Mouse (Mus musculus) neural tube, embryonic 10.5 days (tissue): ENCODE measurements around the gene H2-M3.
A peak's percentile ranks its signal among the peaks of the same experiment; 100 is the strongest.
"Not testable (repeated sequence)": the region's sequence is repeated elsewhere in the genome, so short reads cannot be mapped to it uniquely, and the experiment has no call there.

ENCODE experiments used
- DNase-seq: peaks from one replicate; pipeline ENCODE4 v3.0.0-alpha.2; 2017; ENCODE audit warnings: low spot score; ENCODE audit errors: extremely low spot score

The H2-M3 gene

GRCm38 (mm10) chr17:37270058-37270701 is at the start of gene H2-M3:
Gene H2-M3, plus strand, starts transcription at chr17:37270220.
- DNase-seq: peak; percentile 87

- DNase-seq: no peak
Measured at GRCm38 (mm10) chr17:37221879-37222278, 48.1 kb upstream of the H2-M3 start.

GRCm38 (mm10) chr17:37237230-37237629 is 32.8 kb upstream of the H2-M3 start, which contains the start of gene Olfr97:
Gene Olfr97, minus strand, starts transcription at chr17:37237330.
- not testable (repeated sequence) for DNase-seq

GRCm38 (mm10) chr17:37242198-37242597 is 27.8 kb upstream of the H2-M3 start:
- DNase-seq: no peak

GRCm38 (mm10) chr17:37246715-37247114 is 23.3 kb upstream of the H2-M3 start:
- DNase-seq: no peak

- DNase-seq: no peak
Measured at GRCm38 (mm10) chr17:37249460-37249859, 20.6 kb upstream of the H2-M3 start.

- no peak for DNase-seq
Measured at GRCm38 (mm10) chr17:37250544-37250943, 19.5 kb upstream of the H2-M3 start.

GRCm38 (mm10) chr17:37263626-37264025 is 6.4 kb upstream of the H2-M3 start, which contains the start of gene Olfr98:
Gene Olfr98, minus strand, starts transcription at chr17:37263749.
- no peak for DNase-seq

GRCm38 (mm10) chr17:37270702-37271092 is 677 bp downstream of the H2-M3 start:
- DNase-seq: peak; percentile 14

- no peak for DNase-seq
Measured at GRCm38 (mm10) chr17:37275626-37276248, 5.7 kb downstream of the H2-M3 start.

GRCm38 (mm10) chr17:37276573-37276972 is 6.6 kb downstream of the H2-M3 start:
- DNase-seq: no peak

- DNase-seq: no peak
Measured at GRCm38 (mm10) chr17:37280331-37280730, 10.3 kb downstream of the H2-M3 start.

GRCm38 (mm10) chr17:37283360-37283759 is 13.3 kb downstream of the H2-M3 start, which contains the start of gene Olfr99:
Gene Olfr99, minus strand, starts transcription at chr17:37283460.
- no peak for DNase-seq

- DNase-seq: no peak
Measured at GRCm38 (mm10) chr17:37304213-37304612, 34.2 kb downstream of the H2-M3 start, which contains the start of gene Olfr101. Gene Olfr101, minus strand, starts transcription at chr17:37304313.

GRCm38 (mm10) chr17:37308483-37308882 is 38.5 kb downstream of the H2-M3 start:
- no peak for DNase-seq

GRCm38 (mm10) chr17:37310146-37310699 is 40.2 kb downstream of the H2-M3 start:
- no peak for DNase-seq

- DNase-seq: no peak
Measured at GRCm38 (mm10) chr17:37316954-37317353, 46.9 kb downstream of the H2-M3 start, which contains the start of gene Olfr102. Gene Olfr102, minus strand, starts transcription at chr17:37317054.
